Comparison of ENCODE assay signal across 14 mouse cellular contexts in the genomic region with DNA sequence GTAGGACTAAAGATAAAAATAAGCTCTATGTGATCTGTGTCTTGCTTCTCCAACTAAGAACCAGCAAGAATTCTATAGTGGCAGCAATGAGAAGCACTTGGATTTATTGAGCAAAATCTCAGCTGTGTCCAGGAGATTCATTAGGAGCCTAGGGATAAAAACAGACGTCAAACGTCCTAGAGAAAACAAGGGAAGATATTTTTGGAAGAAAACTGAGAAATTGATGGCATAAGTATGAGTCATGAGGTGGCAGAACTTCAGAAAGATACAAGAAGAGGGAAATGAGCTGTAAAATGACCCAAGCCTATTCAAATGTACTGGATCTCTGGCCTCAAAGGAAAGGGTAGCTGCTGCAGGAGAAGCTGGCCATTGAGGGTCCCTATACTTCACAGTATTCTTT.
"Had no signal": no experiment of that assay in that cellular context is flagged by ENCODE, and none has a peak within 500 bp of the region (broad histone marks: within the 10 kb centered on the region; RNA-seq: fewer than 3 reads in every experiment).

No protein-coding gene starts in this region.

- H3K4me3 ChIP-seq: layer of hippocampus, adult 2 months; limb, embryonic 12.5 days; liver, embryonic 13.5 days; midbrain, embryonic 10.5 days; neural tube, embryonic 12.5 days had no signal

- H3K9ac ChIP-seq: limb, embryonic 12.5 days; liver, embryonic 13.5 days; liver, postnatal 0 days; neural tube, embryonic 12.5 days had no signal

- H3K36me3 ChIP-seq: limb, embryonic 12.5 days; liver, embryonic 13.5 days; midbrain, embryonic 10.5 days; neural tube, embryonic 12.5 days had no signal

- H3K9me3 ChIP-seq: limb, embryonic 12.5 days; liver, embryonic 13.5 days; midbrain, embryonic 10.5 days; neural tube, embryonic 12.5 days had no signal

- H3K27ac ChIP-seq: layer of hippocampus, adult 2 months; limb, embryonic 12.5 days; liver, embryonic 13.5 days; midbrain, embryonic 10.5 days; neural tube, embryonic 12.5 days had no signal

- ATAC-seq: liver, postnatal 0 days had no signal

- H3K4me1 ChIP-seq: limb, embryonic 12.5 days; liver, embryonic 13.5 days; midbrain, embryonic 10.5 days; neural tube, embryonic 12.5 days had no signal

- H3K27me3 ChIP-seq: liver, embryonic 13.5 days; neural tube, embryonic 12.5 days had no signal

- DNase-seq: kidney, adult 18-20 months; kidney, postnatal 10 days; kidney, postnatal 4 days; liver; liver, embryonic 13.5 days; liver, postnatal 0 days; midbrain, embryonic 14.5 days; spleen, adult 18-20 months; thymus, adult 18-20 months; thymus, postnatal 14 days had no signal

- H3K4me2 ChIP-seq: limb, embryonic 12.5 days; liver, embryonic 13.5 days; neural tube, embryonic 12.5 days had no signal
